Mouse (Mus musculus): ENCODE data around the gene Sbno2.

DNA sequence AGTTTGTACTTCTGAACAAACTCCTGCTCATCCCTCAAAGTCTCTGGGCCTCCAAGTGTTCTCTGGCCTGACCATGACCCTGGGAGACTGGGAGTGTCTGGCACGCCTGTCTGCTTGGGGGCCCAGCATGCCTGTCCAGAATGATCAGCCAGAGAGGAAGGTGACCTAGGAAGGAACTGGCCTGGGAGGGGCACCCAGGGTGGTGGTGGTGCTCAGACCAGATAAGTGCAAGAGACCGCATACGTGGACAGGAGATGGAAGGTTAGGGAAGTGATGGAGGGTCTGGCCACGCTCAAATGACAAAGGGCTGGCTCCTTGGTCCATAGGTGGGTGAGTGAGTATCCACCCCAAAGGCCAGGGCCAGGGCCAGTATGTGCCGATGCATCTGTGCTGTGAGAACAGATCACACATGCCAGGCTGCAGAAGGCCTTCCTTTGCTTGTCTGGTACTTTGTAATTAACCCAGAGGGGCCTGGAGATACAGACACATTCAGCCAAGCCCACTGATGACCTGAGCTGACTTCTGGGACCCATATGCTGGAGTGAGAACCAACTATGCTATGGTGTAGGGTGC, 41.9 kb upstream of the Sbno2 start:
- no peak for TF ChIP-seq CTCF (IDR thresholded peaks at IDR 0.05; ENCODE audit: low read depth)
- TF ChIP-seq EP300 (IDR thresholded peaks at IDR 0.05; ENCODE audit: low read depth), result no peak
